8 mouse cellular contexts compared by ENCODE assay signal in genomic region chr8:19535195-19535829, GRCm38 (mm10). TPM values are rescaled to one million over a fixed set of nuclear protein-coding genes. Genes with fewer than 3 reads are reported as not detected.
DNase-seq lines count a peak whose midpoint lies in the region; ATAC-seq and TF ChIP-seq lines count a peak whose summit lies in the region.

No protein-coding gene starts in this region.

- intact Hi-C loops in left cerebral cortex, postnatal 25 days (cut with DNase I) = no loop called here

- no peak overlapping the region for H3K27ac ChIP-seq in liver, embryonic 11.5 days (ENCODE audit: low read depth, low read length)
- H3K27ac ChIP-seq in liver, postnatal 0 days (ENCODE audit: low read depth) = no peak overlapping the region
- no peak overlapping the region for H3K27ac ChIP-seq in intestine, embryonic 14.5 days (ENCODE audit: low read depth)
- H3K27ac ChIP-seq in neural tube, embryonic 13.5 days (replicated peaks) = no peak overlapping the region

- H3K4me1 ChIP-seq in liver, embryonic 11.5 days (replicated peaks; ENCODE audit: control insufficient read depth, insufficient read depth, low read length) = no peaks in the 10 kb centered on the region
- H3K4me1 ChIP-seq in liver, postnatal 0 days (ENCODE audit: insufficient read depth) = no peaks in the 10 kb centered on the region
- H3K4me1 ChIP-seq in intestine, embryonic 14.5 days (replicated peaks; ENCODE audit: control insufficient read depth, insufficient read depth, low read length) = no peaks in the 10 kb centered on the region
- H3K4me1 ChIP-seq in neural tube, embryonic 13.5 days (replicated peaks) = no peaks in the 10 kb centered on the region

- H3K9me3 ChIP-seq in liver, embryonic 11.5 days (ENCODE audit: control insufficient read depth, low read length) = no peaks in the 10 kb centered on the region; the same call in 1 of the 2 replicates
- no peaks in the 10 kb centered on the region for H3K9me3 ChIP-seq in liver, postnatal 0 days (ENCODE audit: low read length)
- H3K9me3 ChIP-seq in intestine, embryonic 14.5 days (ENCODE audit: control insufficient read depth, low read length) = no peaks in the 10 kb centered on the region
- H3K9me3 ChIP-seq in neural tube, embryonic 13.5 days = peaks cover 30% of the 10 kb centered on the region; the same call in 1 of the 2 replicates

- 9% methylated on average over 69 of the region's 75 CpGs for WGBS in liver, embryonic 11.5 days
- 16% methylated on average over 68 of the region's 75 CpGs for WGBS in liver, postnatal 0 days (ENCODE audit: insufficient replicate concordance)
- WGBS in intestine, embryonic 14.5 days = 5% methylated on average over 63 of the region's 75 CpGs
- WGBS in neural tube, embryonic 13.5 days = 7% methylated on average over 63 of the region's 75 CpGs

- H3K9ac ChIP-seq in liver, embryonic 11.5 days (ENCODE audit: low read depth, low read length) = no peak overlapping the region
- no peak overlapping the region for H3K9ac ChIP-seq in liver, postnatal 0 days (replicated peaks)
- peak overlapping the region; percentile 25; the same call in 1 of the 2 replicates for H3K9ac ChIP-seq in intestine, embryonic 14.5 days (ENCODE audit: low read length)
- no peak overlapping the region for H3K9ac ChIP-seq in neural tube, embryonic 13.5 days

- no peak for TF ChIP-seq CTCF in liver, postnatal 0 days (IDR thresholded peaks at IDR 0.05; ENCODE audit: low read depth)

- no peaks in the 10 kb centered on the region for H3K36me3 ChIP-seq in liver, embryonic 11.5 days (ENCODE audit: control insufficient read depth, insufficient read depth, low read length)
- H3K36me3 ChIP-seq in liver, postnatal 0 days (replicated peaks; ENCODE audit: insufficient read depth, low read length) = no peaks in the 10 kb centered on the region
- H3K36me3 ChIP-seq in intestine, embryonic 14.5 days (ENCODE audit: control insufficient read depth, insufficient read depth, low read length) = no peaks in the 10 kb centered on the region
- no peaks in the 10 kb centered on the region for H3K36me3 ChIP-seq in neural tube, embryonic 13.5 days

- H3K4me3 ChIP-seq in liver, embryonic 11.5 days (ENCODE audit: low read depth, low read length) = peak overlapping the region; percentile 31
- no peak overlapping the region for H3K4me3 ChIP-seq in liver, postnatal 0 days (ENCODE audit: low read depth, low read length)
- peak overlapping the region; percentile 31 for H3K4me3 ChIP-seq in intestine, embryonic 14.5 days (ENCODE audit: low read depth, low read length)
- H3K4me3 ChIP-seq in neural tube, embryonic 13.5 days = peak overlapping the region; percentile 30

- DNase-seq in liver, embryonic 11.5 days (ENCODE audit: low spot score) = no peak
- no peak for DNase-seq in liver, postnatal 0 days
- DNase-seq in embryo, embryonic 11 days = peak; percentile 31
- DNase-seq in intestine, embryonic 14.5 days (ENCODE audit: low spot score) = no peak
- DNase-seq in layer of hippocampus, adult 9-10 months (ENCODE audit: low spot score) = no peak
- no peak for DNase-seq in layer of hippocampus, postnatal 10 days (ENCODE audit: low spot score in 2 of 2)
- DNase-seq in left cerebral cortex, postnatal 25 days (ENCODE audit: low spot score in 2 of 2) = no peak

- H3K27me3 ChIP-seq in liver, embryonic 11.5 days (replicated peaks; ENCODE audit: control insufficient read depth, insufficient read depth, low read length) = peaks cover 15% of the 10 kb centered on the region
- 0 out of 2 replicates have a peak, but pooled peaks cover 4% of the 10 kb centered on the region for H3K27me3 ChIP-seq in liver, postnatal 0 days (ENCODE audit: insufficient read depth, low read length)
- H3K27me3 ChIP-seq in intestine, embryonic 14.5 days (replicated peaks; ENCODE audit: control insufficient read depth, insufficient read depth, low read length) = peaks cover 21% of the 10 kb centered on the region
- peaks cover 20% of the 10 kb centered on the region for H3K27me3 ChIP-seq in neural tube, embryonic 13.5 days

- no peak for TF ChIP-seq EP300 in liver, postnatal 0 days (IDR thresholded peaks at IDR 0.05; ENCODE audit: low read depth)

- peak overlapping the region; percentile 55 for H3K4me2 ChIP-seq in liver, embryonic 11.5 days
- no peak overlapping the region for H3K4me2 ChIP-seq in liver, postnatal 0 days (ENCODE audit: low read depth, low read length)
- peak overlapping the region; percentile 66 for H3K4me2 ChIP-seq in intestine, embryonic 14.5 days (ENCODE audit: low read length)
- peak overlapping the region; percentile 51 for H3K4me2 ChIP-seq in neural tube, embryonic 13.5 days

- ATAC-seq in liver, embryonic 11.5 days (replicated peaks; ENCODE audit: low FRiP score) = peak; percentile 47
- ATAC-seq in liver, postnatal 0 days = no peak
- peak; percentile 85 for ATAC-seq in intestine, embryonic 14.5 days (replicated peaks; ENCODE audit: low FRiP score, low TSS enrichment, low read depth)
- no peak for ATAC-seq in neural tube, embryonic 13.5 days (ENCODE audit: low read depth)

RNA-seq across cellular contexts. Expression of gene Defb7, which starts 40.4 kb away (rescaled TPM):
- not detected in 2 replicates for polyA plus RNA-seq in liver, embryonic 11.5 days (2014; fragmentation: Nextera tagmentation; extraction: Ambion mirVana)
- not detected in 2 replicates for polyA plus RNA-seq in liver, postnatal 0 days (2015; fragmentation: Nextera tagmentation; extraction: Ambion mirVana)
- not detected in 2 replicates for polyA plus RNA-seq in intestine, embryonic 14.5 days (2014; fragmentation: Nextera tagmentation; extraction: Ambion mirVana)
- polyA plus RNA-seq in neural tube, embryonic 13.5 days (2015; fragmentation: Nextera tagmentation; extraction: Ambion mirVana) = not detected in 2 replicates
- not detected for total RNA-seq in layer of hippocampus, postnatal 10 days (2021)
- total RNA-seq in left cerebral cortex, postnatal 25 days (2021) = not detected

Comparison
In these comparisons a context has a peak if more than half of its experiments do, and no peak if none do; other contexts are left out.
1. ATAC-seq: peak in liver, embryonic 11.5 days (single experiment) and intestine, embryonic 14.5 days (single experiment); none in liver, postnatal 0 days (single experiment) and neural tube, embryonic 13.5 days (single experiment).